Mouse (Mus musculus): ENCODE results near the gene Gm20388. TPM values are rescaled to one million over a fixed set of nuclear protein-coding genes. Genes with fewer than 3 reads are reported as not detected.

Gm20388 gene
- polyA plus RNA-seq, 1 experiment: 28.1 TPM

DNA sequence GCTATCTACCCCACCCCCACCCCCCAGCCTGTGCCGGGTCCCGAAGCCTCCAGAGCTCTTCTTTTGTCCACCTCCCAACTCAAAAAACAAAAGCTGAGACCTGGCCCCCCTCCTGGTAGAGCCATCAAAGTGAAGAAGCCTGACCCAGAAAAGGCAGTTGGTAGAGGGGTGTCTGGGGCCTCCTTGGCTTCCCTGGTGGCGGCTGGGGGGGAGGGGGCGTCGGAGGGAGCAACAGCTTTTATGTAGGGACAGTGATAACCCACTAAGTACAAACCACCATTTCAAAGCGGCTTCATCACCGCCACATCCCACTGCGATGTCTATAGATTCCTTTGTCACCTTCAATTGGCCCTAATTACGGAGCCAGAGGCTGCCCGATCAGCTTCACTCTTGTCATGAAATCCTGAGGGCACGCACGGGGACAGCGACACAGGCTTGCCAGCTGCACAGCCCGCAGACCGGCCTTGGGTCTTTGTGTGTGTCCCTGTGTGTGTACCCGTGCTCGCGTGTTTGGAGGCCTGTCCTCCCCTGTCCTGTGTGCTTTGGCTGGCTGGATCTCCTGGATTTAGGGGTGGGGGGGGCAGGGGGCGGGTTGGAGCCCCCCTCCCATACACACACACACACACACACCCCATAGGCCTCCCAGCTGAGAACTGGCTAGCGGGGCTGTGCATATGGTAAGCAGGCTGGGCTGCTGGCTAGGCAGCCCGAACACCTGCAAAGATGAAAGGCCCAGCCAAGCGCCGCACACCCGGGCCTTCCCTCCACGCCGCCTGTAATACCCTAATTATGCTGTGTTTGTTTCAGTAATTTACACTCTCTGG is 603.2 kb downstream of the Gm20388 start:
- H3K9ac ChIP-seq (ENCODE audit: low read depth, poor library complexity, severe bottlenecking): peak overlapping the region; percentile 9; the same call in 1 of the 2 replicates
- peaks cover 26% of the 10 kb centered on the region for H3K4me1 ChIP-seq (ENCODE audit: control insufficient read depth, insufficient read depth, low read length)
- TF ChIP-seq EP300 (IDR thresholded peaks at IDR 0.05; ENCODE audit: insufficient read depth, low read depth, low read length) (no peak; the same call in 1 of the 2 replicates), POLR2A (IDR thresholded peaks at IDR 0.05; ENCODE audit: insufficient read depth, low read length) (no peak), CTCF (IDR thresholded peaks at IDR 0.05; ENCODE audit: low read depth, low read length) (no peak)
- no peak overlapping the region for H3K4me3 ChIP-seq (ENCODE audit: low read depth, low read length)
- no peaks in the 10 kb centered on the region for H3K9me3 ChIP-seq (replicated peaks; ENCODE audit: control insufficient read depth, insufficient read depth, low read length, poor library complexity, severe bottlenecking)
- no peaks in the 10 kb centered on the region for H3K36me3 ChIP-seq (ENCODE audit: control insufficient read depth, insufficient read depth, low read length, poor library complexity, severe bottlenecking)
- no peaks in the 10 kb centered on the region for H3K27me3 ChIP-seq (ENCODE audit: control insufficient read depth, insufficient read depth, low read length, poor library complexity, severe bottlenecking)
- H3K27ac ChIP-seq (ENCODE audit: insufficient read depth, low read length): 0 out of 2 replicates have a peak overlapping the region, but pooled peaks have one; percentile 7

DNA sequence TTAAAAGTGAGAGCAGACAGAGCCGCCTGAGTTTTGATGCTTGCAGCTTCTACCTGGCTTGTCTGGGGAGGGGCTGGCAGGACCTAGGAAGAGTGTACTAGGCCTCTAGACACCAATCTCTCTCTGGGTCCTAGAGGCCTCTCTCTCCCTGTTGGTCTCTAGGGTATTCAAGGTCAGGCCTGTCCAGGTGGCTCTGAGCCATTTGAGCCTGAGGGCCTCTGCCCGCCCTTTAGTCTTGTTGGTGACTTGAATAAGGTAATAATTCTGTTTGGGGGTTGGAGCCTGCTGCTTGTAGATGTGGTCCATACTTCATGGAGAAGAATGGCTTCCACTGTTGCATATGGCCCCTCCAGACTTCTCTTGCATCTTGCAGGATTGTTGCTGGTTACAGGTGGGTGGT is 604.6 kb downstream of the Gm20388 start:
- no peaks in the 10 kb centered on the region for H3K27me3 ChIP-seq (ENCODE audit: control insufficient read depth, insufficient read depth, low read length, poor library complexity, severe bottlenecking)
- H3K36me3 ChIP-seq (ENCODE audit: control insufficient read depth, insufficient read depth, low read length, poor library complexity, severe bottlenecking): no peaks in the 10 kb centered on the region
- no peak overlapping the region for H3K9ac ChIP-seq (ENCODE audit: low read depth, poor library complexity, severe bottlenecking)
- no peak overlapping the region for H3K4me3 ChIP-seq (ENCODE audit: low read depth, low read length)
- no peaks in the 10 kb centered on the region for H3K9me3 ChIP-seq (replicated peaks; ENCODE audit: control insufficient read depth, insufficient read depth, low read length, poor library complexity, severe bottlenecking)
- H3K27ac ChIP-seq (ENCODE audit: insufficient read depth, low read length): no peak overlapping the region
- peaks cover 33% of the 10 kb centered on the region for H3K4me1 ChIP-seq (ENCODE audit: control insufficient read depth, insufficient read depth, low read length)
- TF ChIP-seq POLR2A (IDR thresholded peaks at IDR 0.05; ENCODE audit: insufficient read depth, low read length) (no peak), EP300 (IDR thresholded peaks at IDR 0.05; ENCODE audit: insufficient read depth, low read depth, low read length) (no peak), CTCF (IDR thresholded peaks at IDR 0.05; ENCODE audit: low read depth, low read length) (no peak)

DNA sequence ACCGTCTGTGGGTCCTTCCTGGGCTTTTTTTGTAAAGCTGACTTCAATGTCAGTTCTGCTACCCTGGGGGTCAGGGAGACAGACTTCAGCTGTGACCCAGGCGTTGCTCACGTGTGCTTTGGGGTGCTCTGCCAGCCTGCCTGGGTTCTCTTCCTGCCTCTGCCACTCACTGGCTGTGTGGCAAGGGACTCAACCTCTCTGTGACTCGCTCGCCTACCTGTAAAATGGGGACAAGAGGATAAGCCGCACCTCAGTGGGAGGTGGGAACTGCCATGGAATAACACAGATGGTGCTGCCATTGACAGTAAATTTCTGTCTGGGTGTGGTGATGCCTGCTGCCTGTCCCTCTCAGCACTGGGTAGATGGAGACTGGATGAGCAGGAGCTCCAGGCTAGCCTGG is 605.0 kb downstream of the Gm20388 start:
- Histone ChIP-seq H3K27ac (ENCODE audit: insufficient read depth, low read length) (no peak overlapping the region), H3K9me3 (replicated peaks; ENCODE audit: control insufficient read depth, insufficient read depth, low read length, poor library complexity, severe bottlenecking) (no peaks in the 10 kb centered on the region), H3K27me3 (ENCODE audit: control insufficient read depth, insufficient read depth, low read length, poor library complexity, severe bottlenecking) (no peaks in the 10 kb centered on the region), H3K9ac (ENCODE audit: low read depth, poor library complexity, severe bottlenecking) (no peak overlapping the region), H3K4me3 (ENCODE audit: low read depth, low read length) (no peak overlapping the region), H3K36me3 (ENCODE audit: control insufficient read depth, insufficient read depth, low read length, poor library complexity, severe bottlenecking) (no peaks in the 10 kb centered on the region), H3K4me1 (ENCODE audit: control insufficient read depth, insufficient read depth, low read length) (peaks cover 35% of the 10 kb centered on the region)
- TF ChIP-seq POLR2A (IDR thresholded peaks at IDR 0.05; ENCODE audit: insufficient read depth, low read length): no peak
- no peak for TF ChIP-seq CTCF (IDR thresholded peaks at IDR 0.05; ENCODE audit: low read depth, low read length)

DNA sequence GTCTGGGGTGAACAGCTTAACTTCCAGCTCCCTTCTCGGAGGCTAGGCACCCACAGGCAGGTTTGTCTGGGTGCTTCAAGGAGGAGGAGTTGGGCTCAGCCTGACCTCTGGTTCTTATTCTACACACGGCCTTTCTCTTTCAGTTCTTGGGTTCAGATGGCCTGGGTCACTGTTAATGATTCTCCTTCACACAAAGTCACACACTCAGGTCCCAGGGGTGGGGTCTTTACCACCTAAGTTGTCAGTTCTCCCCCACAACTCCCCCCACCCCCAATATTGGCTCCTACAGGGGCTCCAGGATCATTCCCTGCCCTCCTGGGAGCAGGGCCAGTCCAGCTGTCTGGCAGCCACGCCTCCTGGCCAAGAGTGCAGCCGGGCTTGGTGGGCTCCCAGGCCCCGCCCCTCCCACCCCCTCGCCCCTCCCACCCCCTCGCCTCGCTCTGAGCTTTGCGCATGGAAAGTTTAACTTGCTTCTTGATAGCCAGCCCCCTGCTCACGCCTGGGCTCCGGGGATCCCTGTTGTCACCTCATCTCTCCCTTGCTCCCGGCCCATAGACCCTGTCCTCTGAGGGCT is 605.6 kb downstream of the Gm20388 start:
- no peak overlapping the region for H3K4me3 ChIP-seq (ENCODE audit: low read depth, low read length)
- no peak overlapping the region for H3K9ac ChIP-seq (ENCODE audit: low read depth, poor library complexity, severe bottlenecking)
- no peaks in the 10 kb centered on the region for H3K27me3 ChIP-seq (ENCODE audit: control insufficient read depth, insufficient read depth, low read length, poor library complexity, severe bottlenecking)
- no peaks in the 10 kb centered on the region for H3K9me3 ChIP-seq (replicated peaks; ENCODE audit: control insufficient read depth, insufficient read depth, low read length, poor library complexity, severe bottlenecking)
- H3K36me3 ChIP-seq (ENCODE audit: control insufficient read depth, insufficient read depth, low read length, poor library complexity, severe bottlenecking): no peaks in the 10 kb centered on the region
- H3K27ac ChIP-seq (ENCODE audit: insufficient read depth, low read length): no peak overlapping the region
- TF ChIP-seq CTCF (IDR thresholded peaks at IDR 0.05; ENCODE audit: low read depth, low read length): no peak
- no peak for TF ChIP-seq POLR2A (IDR thresholded peaks at IDR 0.05; ENCODE audit: insufficient read depth, low read length)
- TF ChIP-seq EP300 (IDR thresholded peaks at IDR 0.05; ENCODE audit: insufficient read depth, low read depth, low read length): no peak
- H3K4me1 ChIP-seq (ENCODE audit: control insufficient read depth, insufficient read depth, low read length): peaks cover 32% of the 10 kb centered on the region

DNA sequence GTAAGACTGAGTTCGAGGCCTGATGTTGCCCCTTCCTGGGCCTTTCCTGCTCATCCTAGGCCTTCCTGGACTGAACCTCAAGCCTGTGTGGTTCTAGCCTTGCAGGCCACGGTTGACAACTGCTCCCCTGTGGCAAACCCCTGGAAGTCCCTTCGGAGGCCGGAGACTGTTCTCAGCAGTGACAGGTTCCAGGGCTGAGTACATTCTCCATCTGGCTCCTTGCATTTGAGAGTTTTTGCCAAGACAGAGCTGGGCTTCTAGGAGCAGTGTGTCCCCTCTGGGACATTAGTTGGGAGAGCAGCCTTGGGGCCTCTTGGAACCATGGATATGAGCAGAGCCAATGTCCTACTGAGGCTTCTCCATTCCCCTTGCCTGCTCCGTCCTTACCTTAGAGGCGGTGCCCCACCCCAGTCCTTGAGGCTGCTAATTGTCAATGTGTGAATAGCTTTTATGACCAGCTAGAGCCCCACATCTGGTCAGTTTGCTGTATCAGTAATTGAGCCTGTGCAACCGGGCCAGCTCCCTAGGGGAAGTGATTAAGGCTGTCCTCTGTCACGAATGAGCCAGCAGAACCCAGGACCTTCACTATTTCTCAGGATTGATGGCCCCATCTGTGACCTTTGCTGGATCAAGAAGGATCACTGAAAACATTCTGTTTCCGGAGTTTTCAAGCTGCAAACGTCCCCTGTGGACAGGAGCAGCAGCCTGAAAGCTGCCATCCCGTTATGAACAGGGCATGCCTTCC is 607.2 kb downstream of the Gm20388 start:
- peak overlapping the region; percentile 52 for H3K27ac ChIP-seq (ENCODE audit: insufficient read depth, low read length)
- H3K27me3 ChIP-seq (ENCODE audit: control insufficient read depth, insufficient read depth, low read length, poor library complexity, severe bottlenecking): no peaks in the 10 kb centered on the region
- peaks cover 25% of the 10 kb centered on the region for H3K4me1 ChIP-seq (ENCODE audit: control insufficient read depth, insufficient read depth, low read length)
- H3K9ac ChIP-seq (ENCODE audit: low read depth, poor library complexity, severe bottlenecking): no peak overlapping the region
- TF ChIP-seq CTCF (IDR thresholded peaks at IDR 0.05; ENCODE audit: low read depth, low read length) (no peak), EP300 (IDR thresholded peaks at IDR 0.05; ENCODE audit: insufficient read depth, low read depth, low read length) (no peak)
- H3K36me3 ChIP-seq (ENCODE audit: control insufficient read depth, insufficient read depth, low read length, poor library complexity, severe bottlenecking): no peaks in the 10 kb centered on the region
- H3K4me3 ChIP-seq (ENCODE audit: low read depth, low read length): no peak overlapping the region
- H3K9me3 ChIP-seq (replicated peaks; ENCODE audit: control insufficient read depth, insufficient read depth, low read length, poor library complexity, severe bottlenecking): no peaks in the 10 kb centered on the region

All from ES-Bruce4 (cell line).